Mouse (Mus musculus) ES-E14 (cell line): ENCODE data around the gene Ankrd34a. TPM values are rescaled to one million over a fixed set of nuclear protein-coding genes. Genes with fewer than 3 reads are reported as not detected.
A peak's percentile ranks its signal among the peaks of the same experiment; 100 is the strongest.

Source experiments
- DNase-seq: peaks from one replicate; pipeline ENCODE4 v3.0.0-alpha.2; 2013; ENCODE audit warnings: low read depth, low spot score
- H3K27ac ChIP-seq: 2 replicates; pipeline ENCODE4 v1.5.1; 2012; ENCODE audit warnings: low read depth, mild to moderate bottlenecking, low read length, moderate library complexity, mixed read lengths; ENCODE audit not compliant: poor library complexity, insufficient read depth, severe bottlenecking
- H3K36me3 ChIP-seq: 2 replicates; pipeline ENCODE4 v1.6.1; 2012; ENCODE audit warnings: mild to moderate bottlenecking, low read length, moderate library complexity, mixed read lengths; ENCODE audit not compliant: control insufficient read depth, poor library complexity, insufficient read depth, severe bottlenecking
- H3K4me1 ChIP-seq, 2 experiments: fragments of 150-350 bp in 1 of 2; sonication (generic) in 1 of 2; 2 replicates each; pipeline ENCODE4 v1.6.1; 2012; ENCODE audit warnings: low read length in 2 of 2, mild to moderate bottlenecking in 1 of 2, mixed read lengths in 1 of 2; ENCODE audit not compliant: control insufficient read depth in 2 of 2, insufficient read depth in 2 of 2, poor library complexity in 1 of 2
- H3K4me3 ChIP-seq, 2 experiments: fragments of 150-350 bp in 1 of 2; sonication (generic) in 1 of 2; 2 replicates each; pipeline ENCODE4 v1.5.1; 2012; ENCODE audit warnings: low read length in 2 of 2, low read depth in 1 of 2, mild to moderate bottlenecking in 1 of 2, mixed read lengths in 1 of 2; ENCODE audit not compliant: insufficient read depth in 1 of 2, poor library complexity in 1 of 2, severe bottlenecking in 1 of 2
- H3K9ac ChIP-seq: 2 replicates; pipeline ENCODE4 v1.6.1; 2012; ENCODE audit warnings: low read depth, mild to moderate bottlenecking, low read length, mixed read lengths; ENCODE audit not compliant: poor library complexity, insufficient read depth, severe bottlenecking
- H3K9me3 ChIP-seq: fragments of 150-350 bp; sonication (generic); 2 replicates; pipeline ENCODE4 v1.6.1; 2012; ENCODE audit warnings: low read depth, mild to moderate bottlenecking, low read length; ENCODE audit not compliant: control insufficient read depth, insufficient read depth
- CHD2 ChIP-seq: IDR thresholded peaks from 2 replicates; pipeline ENCODE4 v1.6.1; 2014; ENCODE audit warnings: mild to moderate bottlenecking, low read depth, low read length, inconsistent platforms
- HCFC1 ChIP-seq: IDR thresholded peaks from 2 replicates; pipeline ENCODE4 v1.6.1; 2012; ENCODE audit warnings: low read length, inconsistent platforms, borderline replicate concordance; ENCODE audit not compliant: insufficient read depth
- MAFK ChIP-seq: IDR thresholded peaks from 2 replicates; pipeline ENCODE4 v1.6.1; 2014; ENCODE audit warnings: mild to moderate bottlenecking, low read depth, low read length, inconsistent platforms; ENCODE audit not compliant: insufficient read depth
- ZC3H11A ChIP-seq: IDR thresholded peaks from 2 replicates; pipeline ENCODE4 v1.6.1; 2012; ENCODE audit warnings: low read depth, mild to moderate bottlenecking, inconsistent platforms, low read length, borderline replicate concordance
- ZNF384 ChIP-seq: IDR thresholded peaks from 2 replicates; pipeline ENCODE4 v1.6.1; 2012; ENCODE audit warnings: low read depth, low read length, inconsistent platforms
- in situ Hi-C, 2 experiments: fragments of 600-800 bp; cut with MboI; formaldehyde crosslinking; loops; one replicate each; pipeline ENCODE4 v1.15.1; 2025; ENCODE audit warnings: low sequenced_read_pairs in 2 of 2, inconsistent platforms in 1 of 2; ENCODE audit not compliant: unreplicated experiment in 2 of 2
- total RNA-seq: library from RNA; depleted of rRNA; stranded (reverse); fragments of 300-350 nt; gene quantifications from 2 replicates; pipeline ENCODE4 v1.2.3, GENCODE M21; 2012

The Ankrd34a gene
- total RNA-seq, 1 experiment: 0.67 TPM

DNA sequence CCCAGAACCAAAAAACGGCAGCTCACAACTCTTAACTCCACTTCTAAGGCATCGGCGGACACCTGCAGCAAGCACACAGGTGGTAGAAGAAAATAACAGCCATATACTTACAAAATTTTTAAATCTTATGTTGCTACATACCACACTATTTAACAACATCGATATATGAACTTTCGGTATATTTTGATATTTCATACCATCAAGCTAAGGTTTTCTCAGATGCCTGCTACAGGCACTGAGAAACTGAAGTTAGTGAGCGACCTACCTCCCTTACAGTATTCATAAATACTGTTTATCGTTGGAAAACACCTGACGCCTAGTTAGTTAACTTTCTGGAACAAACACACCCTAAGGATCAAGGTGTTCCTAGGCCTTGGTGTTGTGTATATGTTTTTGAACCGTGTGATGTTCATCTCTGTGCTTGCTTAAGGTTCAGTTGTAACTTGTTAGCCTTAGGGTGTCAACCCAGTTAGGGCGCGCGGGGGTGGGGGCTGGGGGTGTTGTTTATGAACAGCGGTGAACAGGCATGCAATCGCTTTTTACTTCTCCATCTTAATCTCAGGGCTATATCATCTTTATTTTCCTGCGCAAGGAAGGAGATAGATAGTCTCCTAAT lies 40.3 kb upstream of the Ankrd34a start:
- H3K4me1 ChIP-seq: peaks cover 2 to 11% of the 10 kb centered on the region in 2 experiments
- TF ChIP-seq ZC3H11A (no peak), MAFK (no peak), HCFC1 (no peak), CHD2 (no peak), ZNF384 (no peak)
- H3K9ac ChIP-seq: no peak overlapping the region

DNA sequence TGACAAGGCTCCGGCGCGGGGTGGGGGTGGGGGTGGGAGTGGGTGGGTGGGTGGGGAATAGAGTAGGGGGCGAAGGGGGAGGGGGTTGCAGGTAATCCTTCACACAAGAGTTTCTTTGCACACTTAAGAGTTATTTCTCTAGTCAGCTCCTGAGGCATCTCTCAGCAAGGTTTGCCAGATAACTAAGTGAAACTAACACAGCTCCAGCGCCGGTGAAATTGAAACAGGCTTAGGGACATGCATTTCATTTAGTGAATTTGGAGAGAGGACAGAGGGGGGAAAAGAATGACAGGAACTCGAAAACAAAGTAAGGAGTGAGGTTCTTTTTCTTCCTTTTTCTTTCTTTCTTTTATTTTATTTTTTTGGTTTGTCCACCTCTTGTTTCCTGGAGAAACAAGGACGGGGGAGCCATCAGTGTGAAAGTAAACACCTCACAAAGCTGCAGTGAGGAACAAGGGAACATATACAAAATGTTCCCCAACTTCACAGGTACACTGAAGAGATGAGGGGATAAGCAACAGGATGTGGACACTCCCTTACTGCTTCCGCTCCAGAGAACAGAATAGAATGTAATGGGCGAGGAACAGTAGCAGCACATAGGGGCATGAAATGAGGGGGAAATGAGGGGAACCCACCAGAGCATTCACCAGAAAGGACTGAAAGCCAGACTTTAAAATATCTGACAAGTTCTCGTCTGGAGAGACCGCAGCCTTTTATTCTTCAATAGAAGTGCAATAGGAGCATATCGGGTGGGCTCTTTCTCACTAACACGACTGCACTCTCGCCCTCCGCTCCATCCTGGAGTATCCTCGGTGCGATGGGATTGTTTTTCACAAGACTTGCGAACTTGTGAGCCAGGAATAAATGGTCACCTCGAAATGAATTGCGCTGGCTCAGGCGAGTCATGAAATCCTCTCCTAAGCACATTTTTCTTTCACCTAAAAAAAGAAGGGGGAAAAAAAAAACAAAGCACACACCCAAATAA lies 39.5 kb upstream of the Ankrd34a start:
- H3K4me1 ChIP-seq: peaks cover under 1 to 9% of the 10 kb centered on the region in 2 experiments
- H3K4me3 ChIP-seq: peak overlapping the region; percentile 45 to 59
- H3K27ac ChIP-seq: peak overlapping the region; percentile 67; the same call in 1 of the 2 replicates
- in situ Hi-C loops: no loop called here
- H3K9me3 ChIP-seq: no peaks in the 10 kb centered on the region
- DNase-seq: no peak
- H3K9ac ChIP-seq: peak overlapping the region; percentile 75
- peaks cover 27% of the 10 kb centered on the region for H3K36me3 ChIP-seq
- no peak for TF ChIP-seq HCFC1
- TF ChIP-seq MAFK: no peak
- TF ChIP-seq ZC3H11A: no peak
- TF ChIP-seq CHD2: no peak
- no peak for TF ChIP-seq ZNF384

More for the DNA sequence above, 40.3 kb upstream of the Ankrd34a start:
- peak overlapping the region; percentile 11; a peak in 2 of 4 replicates for H3K4me3 ChIP-seq
- peaks cover 21% of the 10 kb centered on the region for H3K36me3 ChIP-seq
- DNase-seq: no peak
- in situ Hi-C loops: no loop called here
- H3K9me3 ChIP-seq: no peaks in the 10 kb centered on the region
- no peak overlapping the region for H3K27ac ChIP-seq

DNA sequence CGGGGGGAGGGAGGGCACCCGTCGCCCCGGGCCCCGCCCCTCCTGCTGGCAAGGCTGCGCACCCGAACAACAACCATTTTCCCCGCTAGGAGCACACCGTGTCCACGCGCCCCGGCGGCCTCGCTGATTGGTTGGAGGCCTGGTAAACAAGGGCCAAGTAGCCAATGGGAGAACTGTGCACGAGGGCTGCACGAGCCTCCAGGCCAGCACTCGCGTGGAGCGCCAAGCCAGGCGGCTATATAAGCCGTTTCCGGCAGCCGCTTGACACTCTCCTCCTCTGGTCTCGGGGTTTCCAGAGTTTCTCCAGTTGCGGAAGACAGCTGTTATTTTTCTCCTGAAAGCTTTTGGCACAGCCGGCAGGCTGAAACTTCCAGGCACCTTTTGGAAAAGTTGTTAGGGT lies 38.7 kb upstream of the Ankrd34a start, which contains the start of gene Txnip:
Txnip (plus strand) TSS at position 264 of the 400 bp plus-strand sequence.
- peak; percentile 98 for DNase-seq
- TF ChIP-seq CHD2: peak; percentile 96
- TF ChIP-seq MAFK: no peak
- TF ChIP-seq HCFC1: no peak
- no peak for TF ChIP-seq ZNF384
- TF ChIP-seq ZC3H11A: no peak
- in situ Hi-C loops: no loop called here

GRCm38 (mm10) chr3:96558159-96558558 lies 38.3 kb upstream of the Ankrd34a start:
- TF ChIP-seq CHD2 (no peak), HCFC1 (no peak), ZC3H11A (no peak), ZNF384 (no peak), MAFK (no peak)
- peaks cover 0 to 9% of the 10 kb centered on the region in 2 experiments; a peak in 3 of 4 replicates for H3K4me1 ChIP-seq
- peak overlapping the region; percentile 88 for H3K9ac ChIP-seq
- in situ Hi-C loops: no loop called here
- peak overlapping the region; percentile 76 for H3K27ac ChIP-seq
- H3K36me3 ChIP-seq: peaks cover 28% of the 10 kb centered on the region
- DNase-seq: no peak
- H3K9me3 ChIP-seq: no peaks in the 10 kb centered on the region
- peak overlapping the region; percentile 60 to 89 for H3K4me3 ChIP-seq

More for the DNA sequence above, 38.7 kb upstream of the Ankrd34a start, which contains the start of gene Txnip:
- Histone ChIP-seq H3K27ac (peak within 1 kb of the TSS; percentile 76), H3K36me3 (peaks cover 28% of the 10 kb centered on the region), H3K4me3 (peak within 1 kb of the TSS; percentile 60 to 89), H3K4me1 (peaks cover 0 to 8% of the 10 kb centered on the region in 2 experiments; a peak in 3 of 4 replicates), H3K9ac (peak within 1 kb of the TSS; percentile 88), H3K9me3 (no peaks in the 10 kb centered on the region)
